Mouse (Mus musculus) thymus, adult 18-20 months (tissue): ENCODE measurements around the gene Gm28870.
"Not testable (repeated sequence)": the region's sequence is repeated elsewhere in the genome, so short reads cannot be mapped to it uniquely, and the experiment has no call there.

Source experiments
- DNase-seq, 2 experiments: peaks; one replicate each; pipeline ENCODE4 v3.0.0; 2022; ENCODE audit warnings: mixed read lengths in 2 of 2

Gene Gm28870

GRCm38 (mm10) chrY:50096976-50097375 is at the start of gene Gm28870:
Gene Gm28870, plus strand, starts transcription at chrY:50097276.
- DNase-seq = not testable (repeated sequence)
